Mouse (Mus musculus) kidney, adult 18-20 months (tissue): Measurements from ENCODE around the gene Dolk.

Experiments
- DNase-seq: peaks from one replicate; pipeline ENCODE4 v3.0.0; 2021

Gene Dolk

GRCm38 (mm10) chr2:30266392-30266941 lies 19.7 kb downstream of the Dolk start:
- DNase-seq, result peak; percentile 90

DNA sequence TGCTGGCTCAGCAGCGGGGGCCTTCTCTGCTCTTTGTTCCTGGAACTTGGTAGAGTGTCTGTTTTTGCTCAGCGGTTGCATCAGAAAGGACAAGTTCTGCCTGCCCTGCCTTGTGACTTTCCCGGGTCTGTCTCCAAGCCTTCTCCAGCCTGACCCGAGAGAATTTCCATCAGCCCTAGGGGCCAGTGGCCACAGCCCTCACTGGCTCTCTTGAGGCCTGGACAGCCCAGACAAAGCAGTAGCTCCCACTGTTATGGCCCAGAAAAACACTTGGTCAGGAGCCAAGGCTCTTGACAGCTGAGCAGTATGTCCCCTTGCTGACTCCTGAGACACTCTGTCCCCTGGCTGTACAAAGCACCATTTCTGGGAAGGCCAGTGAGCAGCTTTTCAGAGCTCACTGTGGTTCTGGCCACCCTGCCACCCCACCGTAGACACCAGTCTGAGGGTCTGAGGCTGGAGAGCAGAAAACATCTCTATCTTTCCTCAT lies 20.3 kb downstream of the Dolk start, which contains the start of gene Phyhd1:
Gene Phyhd1, plus strand, starts transcription at position 437 of the 487 bp plus-strand sequence.
- peak; percentile 83 for DNase-seq

GRCm38 (mm10) chr2:30264671-30265519 lies 21.2 kb downstream of the Dolk start:
- peak; percentile 52 for DNase-seq

- DNase-seq, result peak; percentile 9
Measured at GRCm38 (mm10) chr2:30263811-30264210, 22.3 kb downstream of the Dolk start.

DNA sequence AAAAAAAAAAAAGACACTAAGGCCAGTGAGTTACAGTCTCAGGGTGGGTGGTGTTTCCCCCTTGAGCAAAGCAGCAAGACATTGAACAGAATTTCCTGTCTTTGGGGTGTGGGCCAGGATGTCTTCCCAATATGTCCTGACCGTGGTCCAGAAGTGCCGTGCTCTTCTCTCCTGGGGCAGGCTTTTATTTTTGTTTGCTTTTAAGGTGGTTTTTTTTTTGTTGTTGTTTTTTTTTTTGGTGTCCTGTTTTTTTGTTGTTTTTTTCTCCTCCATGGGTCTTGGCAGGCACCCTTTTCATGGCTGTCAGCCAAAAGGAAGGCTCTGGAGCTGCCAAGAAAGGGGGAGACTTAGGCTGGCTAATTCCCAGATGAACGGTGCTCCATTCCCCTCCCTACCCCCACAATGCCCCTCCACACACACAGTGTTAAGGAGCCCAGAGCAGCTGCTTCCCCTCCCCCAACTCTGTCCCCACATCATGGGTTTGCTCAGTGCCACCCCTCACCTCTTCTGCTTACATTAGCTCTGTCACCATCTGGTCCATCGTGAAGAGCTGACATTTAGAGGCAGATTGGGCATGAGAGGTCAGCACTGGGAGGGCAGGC lies 23.2 kb downstream of the Dolk start:
- peak; percentile 82 for DNase-seq

DNA sequence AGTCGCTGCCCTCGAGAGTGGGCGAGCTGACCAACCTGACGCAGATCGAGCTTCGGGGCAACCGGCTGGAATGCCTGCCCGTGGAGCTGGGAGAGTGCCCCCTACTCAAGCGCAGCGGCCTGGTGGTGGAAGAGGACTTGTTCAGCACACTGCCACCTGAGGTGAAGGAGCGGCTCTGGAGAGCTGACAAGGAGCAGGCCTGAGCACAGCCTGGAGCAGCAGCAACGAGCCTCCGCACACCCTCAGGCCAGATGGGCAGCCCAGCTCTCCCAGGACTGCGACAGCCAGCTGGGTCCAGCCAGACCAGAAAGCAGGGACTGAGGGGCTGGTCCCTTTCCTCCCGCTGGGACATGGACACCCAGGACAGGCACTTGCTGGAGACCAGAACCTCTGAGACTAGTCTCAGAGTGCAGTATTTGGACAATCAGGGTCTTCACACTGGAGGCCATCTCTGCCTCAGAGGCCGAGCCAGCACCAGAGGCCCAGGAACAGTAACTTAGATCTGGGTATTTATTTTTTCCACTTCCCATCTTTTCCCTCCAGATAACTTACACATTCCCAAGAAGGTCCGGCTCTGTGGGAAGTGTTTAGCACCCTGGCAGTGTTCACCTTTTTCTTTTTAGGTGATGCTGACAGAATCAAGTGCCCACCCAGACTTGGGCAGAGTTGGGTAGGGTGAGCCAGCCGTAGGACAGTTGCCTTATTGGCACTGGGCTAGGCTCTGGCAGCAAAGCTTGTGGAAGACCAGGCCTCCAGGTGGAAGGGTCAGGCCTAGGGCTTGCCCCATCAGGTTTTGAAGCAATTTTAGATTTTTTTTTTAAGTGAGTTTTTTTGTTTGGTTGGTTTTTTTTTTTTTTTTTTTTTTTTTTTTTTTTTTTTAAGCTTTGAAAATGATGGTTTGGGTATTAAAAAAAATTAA lies 24.0 kb downstream of the Dolk start:
- peak; percentile 11 for DNase-seq

- peak; percentile 3 for DNase-seq
Measured at GRCm38 (mm10) chr2:30261064-30261736, 24.9 kb downstream of the Dolk start.

- DNase-seq, result peak; percentile 15
Measured at GRCm38 (mm10) chr2:30259131-30260064, 26.7 kb downstream of the Dolk start.

DNA sequence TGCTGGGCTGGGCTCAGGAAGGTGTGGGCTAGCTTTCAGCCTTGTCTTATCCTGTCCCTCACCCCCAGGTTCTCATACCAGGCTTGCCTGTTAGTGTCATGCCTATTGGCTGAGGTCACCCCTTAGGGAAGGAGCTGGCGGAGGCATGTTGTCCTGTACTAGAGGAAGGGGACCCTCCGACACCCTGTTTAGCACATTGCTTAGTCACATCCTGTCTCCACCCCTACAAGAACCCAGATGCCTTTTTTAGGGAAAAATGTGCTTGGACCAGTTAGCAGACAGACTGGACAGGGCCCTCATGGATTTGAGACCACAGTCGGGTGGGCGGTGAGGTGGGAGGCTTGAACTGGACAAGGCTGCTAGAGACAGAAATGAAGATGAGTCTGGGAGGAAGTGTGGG lies 27.5 kb downstream of the Dolk start:
- peak; percentile 51 for DNase-seq

DNA sequence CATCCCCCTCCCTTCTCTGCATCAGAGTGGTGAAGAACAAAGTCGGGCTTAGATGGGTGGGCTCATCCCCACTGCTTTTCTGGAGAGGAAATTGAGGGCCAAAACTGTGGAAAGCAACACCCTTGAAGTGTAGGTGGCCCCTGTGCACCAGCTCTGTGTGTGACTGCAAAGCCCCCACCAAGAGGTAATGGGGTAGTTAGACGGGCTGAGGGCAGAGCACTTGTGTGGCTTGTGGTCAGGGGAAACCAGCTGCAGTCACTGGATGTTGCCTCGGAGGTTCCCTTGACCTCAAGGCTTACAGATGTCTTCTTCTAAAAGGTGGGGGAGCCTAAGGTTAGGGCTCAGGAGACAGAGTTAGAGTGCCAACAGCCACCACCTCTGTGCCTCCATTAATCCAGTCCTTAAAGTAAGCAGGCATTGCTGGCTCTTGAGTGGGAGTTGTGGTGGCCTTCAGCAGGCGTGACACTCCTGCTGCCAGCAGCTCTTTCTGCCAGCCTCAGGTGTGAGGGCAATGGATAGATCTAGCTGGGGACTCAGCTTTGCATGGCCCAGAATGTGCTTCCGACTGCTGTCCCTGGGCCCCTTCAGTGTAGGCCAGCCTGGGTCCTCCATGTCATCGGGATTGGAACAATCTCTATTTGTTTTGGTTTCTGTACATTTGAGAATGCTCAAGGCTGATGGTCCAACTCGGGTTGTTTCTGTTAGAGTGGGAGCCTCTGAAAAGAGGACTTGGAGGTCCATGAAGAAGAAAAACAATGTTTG lies 28.3 kb downstream of the Dolk start:
- DNase-seq, result peak; percentile 7

GRCm38 (mm10) chr2:30256616-30257350 lies 29.4 kb downstream of the Dolk start:
- DNase-seq, result no peak

GRCm38 (mm10) chr2:30255631-30256395 lies 30.3 kb downstream of the Dolk start:
- DNase-seq, result no peak

DNA sequence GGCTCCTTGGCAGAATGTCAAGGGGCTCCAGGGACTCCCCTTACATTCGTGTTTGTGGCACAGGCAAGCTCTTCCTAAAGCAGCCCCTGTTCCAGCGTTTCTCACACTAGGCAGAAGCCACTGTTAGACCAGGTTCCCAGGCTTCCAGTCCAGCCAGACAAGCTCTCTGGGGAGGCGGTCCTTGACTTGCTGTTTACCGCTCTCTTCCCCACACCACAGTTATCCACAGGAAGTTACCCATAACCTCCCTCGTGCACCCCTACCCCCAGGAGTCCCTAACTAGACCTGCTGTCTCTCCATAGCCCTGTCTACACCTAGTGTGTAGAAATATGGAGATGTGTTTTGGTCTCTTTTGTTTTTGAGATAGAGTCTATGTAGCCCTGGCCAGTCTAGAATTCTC lies 32.3 kb downstream of the Dolk start:
- no peak for DNase-seq

DNA sequence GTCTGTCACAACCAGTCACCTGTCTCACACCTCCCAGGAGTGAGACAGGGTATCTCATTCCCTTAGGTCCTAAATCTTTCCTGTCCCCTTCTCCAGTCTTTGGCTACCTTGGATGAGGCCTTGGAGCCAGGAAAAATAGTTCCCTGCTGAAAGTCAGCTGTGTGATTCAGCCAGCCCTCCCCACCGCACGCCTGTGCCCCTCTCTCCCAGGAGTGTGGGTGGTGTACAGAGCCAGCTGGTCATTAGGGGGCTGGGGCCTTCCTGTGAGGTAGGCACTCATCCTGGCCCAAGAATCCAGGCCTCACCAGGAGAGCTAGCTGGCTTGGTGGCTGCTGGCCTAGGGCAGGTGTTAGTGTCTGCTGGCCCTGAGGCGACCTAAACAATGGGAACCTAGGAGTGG lies 33.6 kb downstream of the Dolk start:
- DNase-seq, result no peak

DNA sequence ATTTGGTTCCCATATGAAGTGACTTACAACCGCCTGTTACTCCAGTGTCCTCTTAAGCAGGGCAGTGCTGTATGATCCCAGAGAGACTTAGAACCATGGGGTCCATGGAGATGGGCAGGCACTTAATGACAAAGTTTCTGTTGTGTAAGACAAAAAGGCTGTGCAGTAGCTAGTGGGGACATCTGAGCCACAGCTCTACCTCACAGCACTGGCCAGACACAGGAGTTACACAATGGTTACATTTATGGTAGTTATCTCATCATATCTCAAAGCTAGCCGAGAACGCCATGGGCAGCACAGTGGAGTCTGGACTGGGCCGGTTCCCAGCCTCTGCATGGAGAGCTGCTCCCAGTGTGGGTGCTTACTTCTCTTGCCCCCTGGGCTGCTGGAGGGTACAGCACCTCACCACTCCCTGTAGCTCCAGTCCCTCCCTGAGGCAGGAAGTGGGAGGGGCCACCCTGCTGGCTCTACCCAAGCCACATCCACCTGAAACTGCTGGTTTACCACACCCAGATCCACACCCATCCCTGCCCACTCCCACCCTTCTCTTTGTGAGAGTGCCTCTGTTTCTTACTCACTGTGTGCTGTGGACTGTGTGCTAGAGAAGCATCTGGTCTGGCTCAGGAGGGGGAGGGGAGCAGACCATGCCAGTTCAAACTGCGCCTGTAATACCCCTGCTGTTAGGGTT lies 34.6 kb downstream of the Dolk start:
- peak; percentile 35 for DNase-seq

DNA sequence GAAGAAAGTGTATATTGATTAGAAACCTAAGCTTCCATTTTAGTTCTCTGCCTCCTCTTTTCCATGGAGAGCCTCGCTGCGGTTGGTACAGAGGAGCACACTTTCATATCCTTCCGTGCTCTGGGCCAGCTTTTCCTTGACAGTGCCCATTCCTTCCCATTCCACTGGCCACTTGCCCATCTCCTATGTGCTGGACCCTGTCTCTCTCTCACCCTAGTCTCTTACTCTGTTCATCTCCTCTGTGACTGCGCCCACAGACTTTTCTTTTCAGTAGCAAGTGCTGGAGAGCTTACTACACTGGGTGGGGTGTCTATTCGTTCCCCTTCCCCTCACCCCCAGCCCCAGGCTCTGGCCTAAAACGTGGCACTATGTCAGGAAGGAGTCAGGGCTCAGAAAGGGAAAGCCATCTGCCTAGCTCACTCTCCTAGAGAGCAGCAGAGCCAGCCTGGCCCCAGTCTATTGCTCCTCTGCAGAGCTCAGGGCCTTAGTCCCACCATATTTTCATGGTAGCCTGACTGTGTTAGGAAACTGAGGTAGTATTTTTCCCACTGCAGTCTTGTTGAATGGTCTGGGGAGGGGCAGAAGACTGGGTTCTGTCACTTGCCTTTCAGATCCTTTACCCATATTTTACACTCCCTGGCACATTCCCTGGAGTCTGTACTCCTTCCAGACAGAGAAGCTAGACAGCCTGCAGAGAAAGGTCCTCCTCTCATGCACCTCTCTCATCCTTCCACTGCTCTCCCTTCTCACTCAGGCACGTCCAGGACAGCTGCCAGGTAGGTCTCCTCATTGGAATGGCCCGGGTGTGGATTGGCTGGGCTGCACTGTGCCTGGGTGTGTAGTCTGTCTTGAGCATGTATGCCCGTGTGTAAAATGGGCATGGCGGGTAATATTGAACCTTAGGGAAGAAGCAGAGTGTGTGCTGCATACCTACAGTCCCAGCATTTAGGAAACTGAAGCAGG lies 35.7 kb downstream of the Dolk start:
- DNase-seq, result peak; percentile 7

GRCm38 (mm10) chr2:30249182-30249581 lies 37.0 kb downstream of the Dolk start:
- DNase-seq, result no peak
